Mouse (Mus musculus) right cerebral cortex, adult 2 months (tissue): ENCODE results near the gene Zfp677.
"Not testable (repeated sequence)": the region's sequence is repeated elsewhere in the genome, so short reads cannot be mapped to it uniquely, and the experiment has no call there.

Experiments used
- DNase-seq, 2 experiments: peaks; one replicate each; pipeline ENCODE4 v3.0.0; 2021 to 2022; ENCODE audit warnings: low spot score in 2 of 2

Zfp677 gene

GRCm38 (mm10) chr17:21383391-21384056 is at the start of gene Zfp677:
Gene Zfp677 (plus strand): TSS chr17:21383748.
- DNase-seq, result peak; percentile 32 to 40

- DNase-seq, result not testable (repeated sequence)
Observed at GRCm38 (mm10) chr17:21368018-21368417, 15.5 kb upstream of the Zfp677 start.

- DNase-seq, result no peak
Observed at GRCm38 (mm10) chr17:21369925-21370719, 13.4 kb upstream of the Zfp677 start.

- DNase-seq, result no peak
Observed at GRCm38 (mm10) chr17:21375311-21375710, 8.2 kb upstream of the Zfp677 start.

GRCm38 (mm10) chr17:21384057-21384411 is 486 bp downstream of the Zfp677 start:
- DNase-seq, result no peak

- DNase-seq, result peak; percentile 53 to 64
Observed at GRCm38 (mm10) chr17:21422664-21423599, 39.4 kb downstream of the Zfp677 start, which contains the start of gene Zfp54. Gene Zfp54 (plus strand): TSS chr17:21423227.

- not testable (repeated sequence) for DNase-seq
Observed at GRCm38 (mm10) chr17:21438806-21439400, 55.4 kb downstream of the Zfp677 start.
